Mouse (Mus musculus) brain, embryonic 14.5 days (tissue): ENCODE data around the gene Mrtfb.

ENCODE experiments used
- CTCF ChIP-seq: fragments of 200-500 bp; IDR thresholded peaks from 2 replicates; pipeline ENCODE4 v1.5.1; 2012; ENCODE audit warnings: inconsistent platforms, mild to moderate bottlenecking, moderate library complexity, borderline replicate concordance; ENCODE audit not compliant: insufficient read depth, insufficient read length; ENCODE audit errors: extremely low read depth
- POLR2A ChIP-seq: fragments of 200-500 bp; IDR thresholded peaks from 2 replicates; pipeline ENCODE4 v1.6.1; 2012; ENCODE audit warnings: mild to moderate bottlenecking, inconsistent platforms, borderline replicate concordance; ENCODE audit not compliant: poor library complexity, insufficient read depth, insufficient read length, severe bottlenecking; ENCODE audit errors: extremely low read depth

- TF ChIP-seq POLR2A (no peak), CTCF (no peak)
Observed at GRCm38 (mm10) chr16:13232912-13233802, 23.1 kb upstream of the Mrtfb start.
